Mouse (Mus musculus) lung, postnatal 0 days (tissue): Measurements from ENCODE around the gene Tub.

ENCODE experiments used
- CTCF ChIP-seq: IDR thresholded peaks from 2 replicates; pipeline ENCODE4 v1.5.1; 2016; ENCODE audit warnings: antibody characterized with exemption, mild to moderate bottlenecking
- EP300 ChIP-seq: IDR thresholded peaks from 2 replicates; pipeline ENCODE4 v1.6.1; 2016; ENCODE audit warnings: antibody characterized with exemption, mild to moderate bottlenecking, control low read depth

- TF ChIP-seq CTCF (no peak), EP300 (no peak)
Measured at GRCm38 (mm10) chr7:109038121-109038735, 88.1 kb downstream of the Tub start.
